Mouse (Mus musculus): ENCODE measurements around the gene Hapln1. TPM values are rescaled to one million over a fixed set of nuclear protein-coding genes. Genes with fewer than 3 reads are reported as not detected.

The Hapln1 gene
- 5.0 and 5.8 TPM in 2 replicates for polyA plus RNA-seq (2016; fragmentation: Nextera tagmentation; extraction: Ambion mirVana)

DNA sequence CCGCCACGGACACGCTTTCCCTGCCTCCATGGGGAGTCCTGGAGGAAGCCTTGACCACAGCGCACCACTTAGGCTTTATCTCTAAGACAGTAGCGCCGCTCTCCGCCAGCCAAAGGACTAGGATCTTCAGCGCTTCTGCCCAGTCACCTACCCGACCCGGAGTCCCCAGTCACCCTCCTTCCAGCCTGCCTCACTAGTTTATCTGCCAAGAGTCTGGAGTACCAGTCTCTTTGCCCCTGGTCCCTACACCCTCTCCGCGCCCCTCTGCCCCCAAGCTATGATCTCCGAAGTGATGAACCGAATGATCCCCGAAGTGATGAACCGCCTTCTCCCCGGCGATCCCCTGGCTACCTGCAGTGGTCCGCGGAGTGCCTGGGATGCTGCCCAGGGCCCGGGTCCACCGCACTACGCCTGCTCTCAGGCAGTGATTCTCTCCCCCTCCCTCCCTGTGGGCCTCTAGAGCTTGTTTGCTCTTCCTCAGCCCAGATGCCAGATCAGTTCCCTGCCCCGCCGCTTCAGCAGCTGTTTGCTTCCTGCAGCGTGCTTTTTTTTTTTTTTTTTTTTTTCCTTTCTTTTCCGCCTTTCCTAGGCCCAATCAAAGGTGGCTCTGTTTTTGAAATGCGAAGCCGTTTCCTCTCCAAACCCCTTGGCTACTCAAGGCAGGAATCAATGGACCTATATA, at the start of gene Hapln1:
TSS of gene Hapln1 (plus strand) at position 592 of the 682 bp plus-strand sequence.
- under 1% methylated on average over 29 of the region's 29 CpGs for WGBS
- H3K4me1 ChIP-seq: no peaks in the 10 kb centered on the region
- peak; percentile 78 for ATAC-seq (ENCODE audit: low FRiP score, low read depth)

GRCm38 (mm10) chr13:89493169-89493568, 46.4 kb upstream of the Hapln1 start:
- H3K9me3 ChIP-seq: no peaks in the 10 kb centered on the region
- H3K36me3 ChIP-seq: no peaks in the 10 kb centered on the region
- H3K4me2 ChIP-seq (replicated peaks): no peak overlapping the region
- H3K4me3 ChIP-seq: no peak overlapping the region
- no peak overlapping the region for H3K27ac ChIP-seq
- H3K9ac ChIP-seq: no peak overlapping the region
- no peaks in the 10 kb centered on the region for H3K4me1 ChIP-seq
- H3K27me3 ChIP-seq (replicated peaks): no peaks in the 10 kb centered on the region
- ATAC-seq (ENCODE audit: low FRiP score, low read depth): no peak

More for the DNA sequence above, at the start of gene Hapln1:
- peak within 1 kb of the TSS; percentile 52 for H3K9ac ChIP-seq
- H3K4me3 ChIP-seq: peak within 1 kb of the TSS; percentile 42
- no peaks in the 10 kb centered on the region for H3K27me3 ChIP-seq (replicated peaks)
- H3K4me2 ChIP-seq (replicated peaks): peak within 1 kb of the TSS; percentile 92
- H3K27ac ChIP-seq: no peak within 1 kb of the TSS
- H3K36me3 ChIP-seq: no peaks in the 10 kb centered on the region
- no peaks in the 10 kb centered on the region for H3K9me3 ChIP-seq

GRCm38 (mm10) chr13:89493678-89494077, 45.9 kb upstream of the Hapln1 start:
- Histone ChIP-seq H3K4me3 (no peak overlapping the region), H3K9ac (no peak overlapping the region), H3K4me1 (no peaks in the 10 kb centered on the region), H3K4me2 (replicated peaks) (no peak overlapping the region), H3K27ac (no peak overlapping the region), H3K9me3 (no peaks in the 10 kb centered on the region), H3K27me3 (replicated peaks) (no peaks in the 10 kb centered on the region), H3K36me3 (no peaks in the 10 kb centered on the region)
- no peak for ATAC-seq (ENCODE audit: low FRiP score, low read depth)
- WGBS: 81% methylated on average over 6 of the region's 6 CpGs

GRCm38 (mm10) chr13:89496569-89496968, 43.0 kb upstream of the Hapln1 start:
- no peak for ATAC-seq (ENCODE audit: low FRiP score, low read depth)
- Histone ChIP-seq H3K4me2 (replicated peaks) (no peak overlapping the region), H3K36me3 (no peaks in the 10 kb centered on the region), H3K4me1 (no peaks in the 10 kb centered on the region), H3K27ac (no peak overlapping the region), H3K27me3 (replicated peaks) (no peaks in the 10 kb centered on the region), H3K4me3 (no peak overlapping the region), H3K9me3 (no peaks in the 10 kb centered on the region), H3K9ac (no peak overlapping the region)
- 91% methylated on average over 2 of the region's 2 CpGs for WGBS

DNA sequence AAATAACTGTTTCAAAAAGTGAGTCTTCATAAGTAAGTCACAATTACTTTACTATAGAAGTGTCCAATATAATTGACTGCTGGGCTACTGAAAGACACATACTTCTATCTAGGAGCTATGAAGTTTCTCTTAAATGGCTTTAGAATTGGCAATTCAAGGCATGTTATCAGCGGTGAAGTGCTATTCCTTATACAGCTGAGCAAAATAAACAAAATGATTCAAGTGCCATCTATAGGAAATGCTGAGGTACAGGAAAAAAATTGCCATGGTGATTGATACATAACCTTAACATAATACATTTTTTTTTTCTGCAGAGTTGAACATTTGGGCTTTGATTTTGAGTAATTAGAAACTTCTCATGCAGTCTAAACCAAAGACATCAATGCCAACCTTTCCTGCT, 40.2 kb upstream of the Hapln1 start:
- no peaks in the 10 kb centered on the region for H3K9me3 ChIP-seq
- H3K4me1 ChIP-seq: no peaks in the 10 kb centered on the region
- no peak overlapping the region for H3K9ac ChIP-seq
- H3K27me3 ChIP-seq (replicated peaks): no peaks in the 10 kb centered on the region
- H3K36me3 ChIP-seq: no peaks in the 10 kb centered on the region
- ATAC-seq (ENCODE audit: low FRiP score, low read depth): no peak
- H3K27ac ChIP-seq: no peak overlapping the region
- WGBS: 66% methylated on average over 1 of the region's 1 CpGs
- H3K4me2 ChIP-seq (replicated peaks): no peak overlapping the region
- no peak overlapping the region for H3K4me3 ChIP-seq

GRCm38 (mm10) chr13:89521507-89521908, 18.1 kb upstream of the Hapln1 start:
- no peak overlapping the region for H3K9ac ChIP-seq
- H3K27ac ChIP-seq: no peak overlapping the region
- no peaks in the 10 kb centered on the region for H3K27me3 ChIP-seq (replicated peaks)
- no peaks in the 10 kb centered on the region for H3K4me1 ChIP-seq
- H3K4me3 ChIP-seq: no peak overlapping the region
- ATAC-seq (ENCODE audit: low FRiP score, low read depth): no peak
- H3K9me3 ChIP-seq: no peaks in the 10 kb centered on the region
- H3K36me3 ChIP-seq: no peaks in the 10 kb centered on the region
- H3K4me2 ChIP-seq (replicated peaks): no peak overlapping the region

GRCm38 (mm10) chr13:89528716-89529115, 10.9 kb upstream of the Hapln1 start:
- no peak overlapping the region for H3K4me2 ChIP-seq (replicated peaks)
- WGBS: 36% methylated on average over 1 of the region's 1 CpGs

GRCm38 (mm10) chr13:89530386-89530785, 9.2 kb upstream of the Hapln1 start:
- Histone ChIP-seq H3K27me3 (replicated peaks) (no peaks in the 10 kb centered on the region), H3K27ac (no peak overlapping the region)
- ATAC-seq (ENCODE audit: low FRiP score, low read depth): no peak

More at GRCm38 (mm10) chr13:89528716-89529115, 10.9 kb upstream of the Hapln1 start:
- no peak overlapping the region for H3K27ac ChIP-seq
- H3K36me3 ChIP-seq: no peaks in the 10 kb centered on the region
- ATAC-seq (ENCODE audit: low FRiP score, low read depth): no peak
- no peaks in the 10 kb centered on the region for H3K9me3 ChIP-seq
- H3K27me3 ChIP-seq (replicated peaks): no peaks in the 10 kb centered on the region
- no peaks in the 10 kb centered on the region for H3K4me1 ChIP-seq
- no peak overlapping the region for H3K4me3 ChIP-seq
- H3K9ac ChIP-seq: no peak overlapping the region

DNA sequence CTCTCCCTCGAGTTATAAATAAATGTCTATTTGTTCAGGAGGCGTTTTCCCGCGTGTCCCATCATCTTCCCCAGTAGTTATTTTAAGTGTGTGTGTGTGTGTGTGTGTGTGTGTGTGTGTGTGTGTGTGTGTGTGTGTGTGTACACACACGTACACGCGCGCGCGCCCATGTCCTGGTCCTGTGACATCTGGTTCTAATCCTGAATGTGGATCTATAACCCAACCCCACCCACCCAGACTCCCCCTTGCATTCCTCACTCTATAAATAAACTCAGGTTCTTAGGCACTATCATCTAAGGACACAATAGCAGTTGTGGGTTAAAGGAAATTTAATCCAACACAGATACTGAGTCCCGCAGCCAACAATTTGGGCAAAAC, 280 bp downstream of the Hapln1 start:
- Histone ChIP-seq H3K27ac (no peak overlapping the region), H3K9me3 (no peaks in the 10 kb centered on the region), H3K4me1 (no peaks in the 10 kb centered on the region), H3K4me3 (peak overlapping the region; percentile 42; the same call in 1 of the 2 replicates), H3K9ac (no peak overlapping the region), H3K4me2 (replicated peaks) (peak overlapping the region; percentile 92), H3K27me3 (replicated peaks) (no peaks in the 10 kb centered on the region), H3K36me3 (no peaks in the 10 kb centered on the region)
- WGBS: 32% methylated on average over 11 of the region's 11 CpGs
- ATAC-seq (ENCODE audit: low FRiP score, low read depth): no peak

More at GRCm38 (mm10) chr13:89530386-89530785, 9.2 kb upstream of the Hapln1 start:
- Histone ChIP-seq H3K4me3 (no peak overlapping the region), H3K9me3 (no peaks in the 10 kb centered on the region), H3K4me1 (no peaks in the 10 kb centered on the region), H3K36me3 (no peaks in the 10 kb centered on the region), H3K9ac (no peak overlapping the region), H3K4me2 (replicated peaks) (no peak overlapping the region)
- WGBS: 92% methylated on average over 2 of the region's 2 CpGs

- no peaks in the 10 kb centered on the region for H3K36me3 ChIP-seq
- H3K27me3 ChIP-seq (replicated peaks): no peaks in the 10 kb centered on the region
- H3K4me3 ChIP-seq: no peak overlapping the region
- 13% methylated on average over 11 of the region's 11 CpGs for WGBS
- peak overlapping the region; percentile 92 for H3K4me2 ChIP-seq (replicated peaks)
- no peaks in the 10 kb centered on the region for H3K4me1 ChIP-seq
- no peak overlapping the region for H3K9ac ChIP-seq
- ATAC-seq (ENCODE audit: low FRiP score, low read depth): no peak
- no peak overlapping the region for H3K27ac ChIP-seq
- H3K9me3 ChIP-seq: no peaks in the 10 kb centered on the region
These were observed 846 bp downstream of the Hapln1 start for GRCm38 (mm10) chr13:89540301-89540982.

DNA sequence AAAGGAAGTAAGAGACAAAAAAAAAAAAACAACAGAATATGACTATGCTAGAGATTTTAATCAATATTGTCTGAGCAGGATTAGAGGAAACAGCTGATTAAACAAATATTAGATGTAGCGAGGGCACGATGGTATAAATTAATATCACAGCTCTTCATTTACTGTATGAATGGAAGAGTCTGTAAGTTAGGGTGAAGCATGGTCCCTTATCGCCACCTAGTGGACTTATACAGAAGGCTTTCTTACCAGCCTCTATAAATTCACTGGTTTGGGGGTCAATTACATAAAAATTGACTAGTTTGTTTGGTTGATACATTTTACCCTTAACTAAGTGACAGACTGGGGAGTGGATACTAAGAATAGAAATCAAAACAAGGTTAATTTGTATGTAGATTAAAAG, 3.4 kb downstream of the Hapln1 start:
- ATAC-seq (ENCODE audit: low FRiP score, low read depth): no peak; the same call in 1 of the 2 replicates
- Histone ChIP-seq H3K36me3 (no peaks in the 10 kb centered on the region), H3K9ac (no peak overlapping the region), H3K4me2 (replicated peaks) (no peak overlapping the region), H3K27ac (no peak overlapping the region), H3K27me3 (replicated peaks) (no peaks in the 10 kb centered on the region), H3K4me1 (no peaks in the 10 kb centered on the region), H3K4me3 (no peak overlapping the region), H3K9me3 (no peaks in the 10 kb centered on the region)
- 5% methylated on average over 3 of the region's 3 CpGs for WGBS

DNA sequence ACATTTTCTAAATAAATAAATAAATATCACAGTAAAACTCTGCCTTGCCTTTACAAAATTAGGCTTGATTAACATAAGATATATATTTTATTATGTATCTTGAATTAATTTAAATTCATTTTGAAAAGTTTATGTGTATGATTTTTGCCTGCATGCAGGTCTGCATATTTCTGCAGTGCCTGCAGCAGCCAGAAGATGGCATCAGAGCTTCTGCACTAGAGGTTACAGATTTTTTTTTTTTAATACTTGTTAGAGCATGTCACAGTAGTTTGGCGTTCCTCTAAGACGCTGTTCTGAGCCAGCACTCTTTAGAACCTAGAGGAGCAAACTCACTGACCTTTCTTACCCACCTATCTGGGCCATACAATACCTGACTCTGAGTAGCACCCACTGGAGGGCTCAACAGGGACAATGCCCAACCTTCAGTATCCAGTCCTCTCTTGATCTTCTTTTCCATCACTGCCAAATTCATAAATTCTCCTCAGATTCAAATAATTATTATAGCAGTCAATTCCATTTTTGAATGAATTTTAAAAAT, 8.7 kb downstream of the Hapln1 start:
- ATAC-seq (ENCODE audit: low FRiP score, low read depth): no peak
- Histone ChIP-seq H3K36me3 (no peaks in the 10 kb centered on the region), H3K27me3 (replicated peaks) (no peaks in the 10 kb centered on the region), H3K27ac (no peak overlapping the region), H3K9ac (no peak overlapping the region), H3K4me3 (no peak overlapping the region), H3K4me1 (no peaks in the 10 kb centered on the region), H3K9me3 (no peaks in the 10 kb centered on the region), H3K4me2 (replicated peaks) (no peak overlapping the region)
- 49% methylated on average over 2 of the region's 2 CpGs for WGBS

Data from neural tube, embryonic 12.5 days (tissue).